Mouse (Mus musculus) liver, adult 2 months (tissue): ENCODE results near the gene Ube2c. TPM values are rescaled to one million over a fixed set of nuclear protein-coding genes. Genes with fewer than 3 reads are reported as not detected.

Experiments
- DNase-seq: peaks from one replicate; pipeline ENCODE4 v3.0.0-alpha.2; 2011; ENCODE audit warnings: low read depth, low spot score; ENCODE audit errors: extremely low read depth
- H3K27ac ChIP-seq: fragments of 200-500 bp; replicated peaks from 2 replicates; pipeline ENCODE4 v1.5.1; 2012; ENCODE audit warnings: low read depth, mild to moderate bottlenecking, control low read depth, inconsistent platforms, low read length; ENCODE audit not compliant: insufficient read depth
- H3K27me3 ChIP-seq: fragments of 200-500 bp; 2 replicates; pipeline ENCODE4 v1.6.1; 2012; ENCODE audit warnings: mild to moderate bottlenecking, moderate library complexity, low read length, inconsistent platforms; ENCODE audit not compliant: control insufficient read depth, insufficient read depth
- H3K36me3 ChIP-seq: fragments of 200-500 bp; 2 replicates; pipeline ENCODE4 v1.6.1; 2012; ENCODE audit warnings: low read length, inconsistent platforms; ENCODE audit not compliant: control insufficient read depth, insufficient read depth
- H3K4me1 ChIP-seq: fragments of 200-500 bp; 2 replicates; pipeline ENCODE4 v1.6.1; 2011; ENCODE audit warnings: low read length; ENCODE audit not compliant: control insufficient read depth, insufficient read depth
- H3K4me3 ChIP-seq: fragments of 200-500 bp; 2 replicates; pipeline ENCODE4 v1.5.1; 2011; ENCODE audit warnings: low read depth, mild to moderate bottlenecking, control low read depth, low read length, moderate library complexity; ENCODE audit not compliant: insufficient read depth
- H3K79me2 ChIP-seq: fragments of 200-500 bp; 2 replicates; pipeline ENCODE4 v1.6.1; 2012; ENCODE audit warnings: inconsistent platforms, mild to moderate bottlenecking, low read length, moderate library complexity; ENCODE audit not compliant: control insufficient read depth, insufficient read depth
- H3K9ac ChIP-seq: fragments of 200-500 bp; 2 replicates; pipeline ENCODE4 v1.6.1; 2012; ENCODE audit warnings: low read depth, mild to moderate bottlenecking, control low read depth, inconsistent platforms, low read length
- CTCF ChIP-seq: fragments of 200-500 bp; IDR thresholded peaks from 2 replicates; pipeline ENCODE4 v1.5.1; 2011; ENCODE audit warnings: low read depth, low read length, control low read depth
- POLR2A ChIP-seq: fragments of 200-500 bp; IDR thresholded peaks from 2 replicates; pipeline ENCODE4 v1.6.1; 2011; ENCODE audit warnings: low read length, control low read depth; ENCODE audit not compliant: insufficient read depth; ENCODE audit errors: extremely low read depth
- WGBS: fragments of 180-500 bp; shearing (Covaris S2); methylation state at CpG from one replicate; pipeline ENCODE4 v1.1.7; 2018; 5-methylcytosine and 5-hydroxymethylcytosine counted together
- polyA plus RNA-seq: library from polyadenylated mRNA; depleted of rRNA; stranded (reverse); fragments of >200 nt; gene quantifications from 2 replicates; pipeline ENCODE4 v1.2.3, GENCODE M21; 2012; rRNA removed
- total RNA-seq: library from RNA; depleted of rRNA; stranded (reverse); fragments of >200 nt; gene quantifications from 2 replicates; pipeline ENCODE4 v1.2.3, GENCODE M21; 2014; rRNA removed

The Ube2c gene
- total and polyA plus RNA-seq, 2 experiments: 0.18 to 1.2 TPM

GRCm38 (mm10) chr2:164822636-164823165 lies 53.0 kb downstream of the Ube2c start, which contains the start of gene Zswim1:
TSS of gene Zswim1 (plus strand) at chr2:164822686.
- DNase-seq: peak; percentile 95
- peak; percentile 48; the same call in 1 of the 2 replicates for TF ChIP-seq POLR2A
- TF ChIP-seq CTCF: no peak
- Histone ChIP-seq H3K4me1 (peaks cover 4% of the 10 kb centered on the region), H3K27me3 (no peaks in the 10 kb centered on the region), H3K9ac (peak within 1 kb of the TSS; percentile 79), H3K27ac (peak within 1 kb of the TSS; percentile 67), H3K4me3 (peak within 1 kb of the TSS; percentile 91), H3K79me2 (peaks cover 13% of the 10 kb centered on the region), H3K36me3 (peaks cover 4% of the 10 kb centered on the region; the same call in 1 of the 2 replicates)
- 2% methylated on average over 32 of the region's 32 CpGs for WGBS

GRCm38 (mm10) chr2:164823181-164823585 lies 53.5 kb downstream of the Ube2c start:
- Histone ChIP-seq H3K36me3 (peaks cover 4% of the 10 kb centered on the region; the same call in 1 of the 2 replicates), H3K27me3 (no peaks in the 10 kb centered on the region), H3K4me1 (peaks cover 4% of the 10 kb centered on the region), H3K9ac (peak overlapping the region; percentile 79), H3K27ac (peak overlapping the region; percentile 67), H3K4me3 (peak overlapping the region; percentile 91), H3K79me2 (peaks cover 13% of the 10 kb centered on the region)
- peak; percentile 55 for DNase-seq
- under 1% methylated on average over 10 of the region's 10 CpGs for WGBS
- TF ChIP-seq POLR2A (no peak), CTCF (no peak)

- peaks cover 4% of the 10 kb centered on the region for H3K4me1 ChIP-seq
- WGBS: 95% methylated on average over 4 of the region's 4 CpGs
- no peak for TF ChIP-seq CTCF
- H3K4me3 ChIP-seq: no peak overlapping the region
- H3K9ac ChIP-seq: no peak overlapping the region
- DNase-seq: no peak
- no peaks in the 10 kb centered on the region for H3K27me3 ChIP-seq
- H3K27ac ChIP-seq: no peak overlapping the region
- peaks cover 4% of the 10 kb centered on the region; the same call in 1 of the 2 replicates for H3K36me3 ChIP-seq
- peaks cover 13% of the 10 kb centered on the region for H3K79me2 ChIP-seq
Measured at GRCm38 (mm10) chr2:164823969-164824368, 54.3 kb downstream of the Ube2c start.

GRCm38 (mm10) chr2:164825521-164825920 lies 55.8 kb downstream of the Ube2c start:
- H3K79me2 ChIP-seq: peaks cover 13% of the 10 kb centered on the region
- 96% methylated on average over 17 of the region's 17 CpGs for WGBS
- no peak overlapping the region for H3K4me3 ChIP-seq
- no peaks in the 10 kb centered on the region for H3K27me3 ChIP-seq
- peaks cover 4% of the 10 kb centered on the region; the same call in 1 of the 2 replicates for H3K36me3 ChIP-seq
- no peak overlapping the region for H3K9ac ChIP-seq
- no peak for DNase-seq
- no peak overlapping the region for H3K27ac ChIP-seq
- peaks cover 4% of the 10 kb centered on the region for H3K4me1 ChIP-seq
- TF ChIP-seq POLR2A: no peak
- TF ChIP-seq CTCF: no peak

GRCm38 (mm10) chr2:164827146-164827850 lies 57.6 kb downstream of the Ube2c start:
- no peak overlapping the region for H3K4me3 ChIP-seq
- no peak overlapping the region for H3K9ac ChIP-seq

More at GRCm38 (mm10) chr2:164827146-164827850, 57.6 kb downstream of the Ube2c start:
- DNase-seq: no peak
- Histone ChIP-seq H3K27ac (no peak overlapping the region), H3K79me2 (peaks cover 13% of the 10 kb centered on the region), H3K4me1 (peaks cover 4% of the 10 kb centered on the region), H3K27me3 (no peaks in the 10 kb centered on the region), H3K36me3 (peaks cover 4% of the 10 kb centered on the region; the same call in 1 of the 2 replicates)
- 91% methylated on average over 16 of the region's 16 CpGs for WGBS
- TF ChIP-seq CTCF (no peak), POLR2A (no peak)

Other genes starting within 250 kb of the Ube2c start
- gene Wfdc2, start 207.5 kb upstream of the Ube2c start, total RNA-seq: 4.6 and 8.5 TPM in 2 replicates
- gene Wfdc2, start 207.5 kb upstream of the Ube2c start, polyA plus RNA-seq: 9.9 and 18.9 TPM in 2 replicates
- gene Spint3, start 196.4 kb upstream of the Ube2c start, total RNA-seq: not detected in 2 replicates
- gene Spint3, start 196.4 kb upstream of the Ube2c start, polyA plus RNA-seq: not detected in 2 replicates
- not detected in 2 replicates for gene Wfdc6a, start 184.5 kb upstream of the Ube2c start, total RNA-seq
- 0.11 TPM in 1 of 2 replicates, not detected in the other for gene Wfdc6a, start 184.5 kb upstream of the Ube2c start, polyA plus RNA-seq
- not detected in 2 replicates for gene Eppin, start 176.3 kb upstream of the Ube2c start, total RNA-seq
- not detected in 2 replicates for gene Eppin, start 176.3 kb upstream of the Ube2c start, polyA plus RNA-seq
- not detected in 2 replicates for gene Wfdc6b, start 156.4 kb upstream of the Ube2c start, total RNA-seq
- not detected in 2 replicates for gene Wfdc6b, start 156.4 kb upstream of the Ube2c start, polyA plus RNA-seq
- gene Wfdc8, start 156.3 kb upstream of the Ube2c start, total RNA-seq: not detected in 2 replicates
- gene Wfdc8, start 156.3 kb upstream of the Ube2c start, polyA plus RNA-seq: not detected in 2 replicates
- not detected in 2 replicates for gene Wfdc16, start 131.1 kb upstream of the Ube2c start, total RNA-seq
- gene Wfdc16, start 131.1 kb upstream of the Ube2c start, polyA plus RNA-seq: 0.07 TPM in 1 of 2 replicates, not detected in the other
- gene Wfdc10, start 113.9 kb upstream of the Ube2c start, total RNA-seq: not detected in 2 replicates
- not detected in 2 replicates for gene Wfdc10, start 113.9 kb upstream of the Ube2c start, polyA plus RNA-seq
- gene Wfdc9, start 113.3 kb upstream of the Ube2c start, total RNA-seq: not detected in 2 replicates
- not detected in 2 replicates for gene Wfdc9, start 113.3 kb upstream of the Ube2c start, polyA plus RNA-seq
- gene Wfdc11, start 95.8 kb upstream of the Ube2c start, total RNA-seq: not detected in 2 replicates
- gene Wfdc11, start 95.8 kb upstream of the Ube2c start, polyA plus RNA-seq: not detected in 2 replicates
- gene Wfdc13, start 84.8 kb upstream of the Ube2c start, total RNA-seq: not detected in 2 replicates
- not detected in 2 replicates for gene Wfdc13, start 84.8 kb upstream of the Ube2c start, polyA plus RNA-seq
- gene Spint4, start 71.4 kb upstream of the Ube2c start, total RNA-seq: not detected in 2 replicates
- gene Spint4, start 71.4 kb upstream of the Ube2c start, polyA plus RNA-seq: not detected in 2 replicates
- gene Spint5, start 54.6 kb upstream of the Ube2c start, total RNA-seq: not detected in 2 replicates
- gene Spint5, start 54.6 kb upstream of the Ube2c start, polyA plus RNA-seq: not detected in 2 replicates
- 0.09 and 0.81 TPM in 2 replicates for gene Wfdc3, start 24.0 kb upstream of the Ube2c start, total RNA-seq
- gene Wfdc3, start 24.0 kb upstream of the Ube2c start, polyA plus RNA-seq: 0.07 and 0.21 TPM in 2 replicates
- 11.8 and 12.9 TPM in 2 replicates for gene Dnttip1, start 23.9 kb upstream of the Ube2c start, total RNA-seq
- 11.9 and 17.6 TPM in 2 replicates for gene Dnttip1, start 23.9 kb upstream of the Ube2c start, polyA plus RNA-seq
- 6.1 TPM in 1 of 2 replicates, not detected in the other for gene Tnnc2, start 10.1 kb downstream of the Ube2c start, total RNA-seq
- not detected in 2 replicates for gene Tnnc2, start 10.1 kb downstream of the Ube2c start, polyA plus RNA-seq
- gene Snx21, start 15.9 kb downstream of the Ube2c start, total RNA-seq: 10.8 and 12.6 TPM in 2 replicates
- gene Snx21, start 15.9 kb downstream of the Ube2c start, polyA plus RNA-seq: 14.4 and 14.6 TPM in 2 replicates
- 19.4 and 25.8 TPM in 2 replicates for gene Acot8, start 35.0 kb downstream of the Ube2c start, total RNA-seq
- gene Acot8, start 35.0 kb downstream of the Ube2c start, polyA plus RNA-seq: 46.1 and 53.2 TPM in 2 replicates
- 0.83 and 1.1 TPM in 2 replicates for gene Zswim3, start 35.2 kb downstream of the Ube2c start, total RNA-seq
- gene Zswim3, start 35.2 kb downstream of the Ube2c start, polyA plus RNA-seq: 0.73 and 0.82 TPM in 2 replicates
- gene Zswim1, start 52.8 kb downstream of the Ube2c start, total RNA-seq: 0.55 and 0.81 TPM in 2 replicates
- 3.2 and 4.4 TPM in 2 replicates for gene Zswim1, start 52.8 kb downstream of the Ube2c start, polyA plus RNA-seq
- gene Spata25, start 58.6 kb downstream of the Ube2c start, total RNA-seq: 0.18 TPM in 1 of 2 replicates, not detected in the other
- gene Spata25, start 58.6 kb downstream of the Ube2c start, polyA plus RNA-seq: not detected in 2 replicates
- gene Ctsa, start 63.0 kb downstream of the Ube2c start, total RNA-seq: 112 and 135 TPM in 2 replicates
- gene Ctsa, start 63.0 kb downstream of the Ube2c start, polyA plus RNA-seq: 164 and 279 TPM in 2 replicates
- gene Neurl2, start 63.6 kb downstream of the Ube2c start, total RNA-seq: 1.6 and 2.3 TPM in 2 replicates
- 4.5 and 5.6 TPM in 2 replicates for gene Neurl2, start 63.6 kb downstream of the Ube2c start, polyA plus RNA-seq
- gene Pltp, start 87.8 kb downstream of the Ube2c start, total RNA-seq: 21.7 and 22.1 TPM in 2 replicates
- 49.7 and 92.8 TPM in 2 replicates for gene Pltp, start 87.8 kb downstream of the Ube2c start, polyA plus RNA-seq
- gene Pcif1, start 109.4 kb downstream of the Ube2c start, total RNA-seq: 9.1 and 12.9 TPM in 2 replicates
- 20.2 and 21.3 TPM in 2 replicates for gene Pcif1, start 109.4 kb downstream of the Ube2c start, polyA plus RNA-seq
- gene Zfp335, start 141.9 kb downstream of the Ube2c start, total RNA-seq: 2.4 and 4.0 TPM in 2 replicates
- gene Zfp335, start 141.9 kb downstream of the Ube2c start, polyA plus RNA-seq: 13.5 and 18.9 TPM in 2 replicates
- 0.20 and 0.65 TPM in 2 replicates for gene Mmp9, start 170.9 kb downstream of the Ube2c start, total RNA-seq
- 0.55 and 0.70 TPM in 2 replicates for gene Mmp9, start 170.9 kb downstream of the Ube2c start, polyA plus RNA-seq
- gene Slc12a5, start 190.9 kb downstream of the Ube2c start, total RNA-seq: 0.46 and 0.54 TPM in 2 replicates
- 0.85 and 1.1 TPM in 2 replicates for gene Slc12a5, start 190.9 kb downstream of the Ube2c start, polyA plus RNA-seq